Mouse (Mus musculus) layer of hippocampus, adult 2 months (tissue): ENCODE data around the gene Ercc6. TPM values are rescaled to one million over a fixed set of nuclear protein-coding genes. Genes with fewer than 3 reads are reported as not detected.

Experiments
- DNase-seq, 2 experiments: peaks; one replicate each; pipeline ENCODE4 v3.0.0; 2022; ENCODE audit warnings: low spot score in 2 of 2
- H3K27ac ChIP-seq: fragments of 200-600 bp; 2 replicates; pipeline ENCODE4 v1.8.1; 2022
- H3K4me3 ChIP-seq: fragments of 200-600 bp; 2 replicates; pipeline ENCODE4 v1.8.1; 2022; ENCODE audit warnings: mild to moderate bottlenecking
- CTCF ChIP-seq: fragments of 200-600 bp; conservative IDR thresholded peaks from 2 replicates; pipeline ENCODE4 v1.8.1; 2022; ENCODE audit warnings: antibody characterized with exemption, mild to moderate bottlenecking, moderate library complexity
- long read RNA-seq, 2 experiments: library from polyadenylated mRNA; stranded (forward); transcript quantifications; one replicate each; pipeline ENCODE4 v2.0.0; 2021; ENCODE audit warnings: borderline mapping rate in 2 of 2
- total RNA-seq, 2 experiments: library from RNA; stranded (reverse); gene quantifications; 2 replicates each; pipeline ENCODE4 v1.2.3; 2021

Gene Ercc6
- total RNA-seq = 10 to 100 TPM; 24.1 to 28.7 TPM
- long read RNA-seq, experiment 1, partial matches to known transcripts = 2 of 3 reads
- long read RNA-seq, experiment 1, other reads (novel, unspliced or antisense) = 1 of 3 reads
- long read RNA-seq, experiment 2, partial matches to known transcripts = 1 of 5 reads
- long read RNA-seq, experiment 2, other reads (novel, unspliced or antisense) = 4 of 5 reads

- DNase-seq = peak; percentile 91 to 94
- peak; percentile 52 for TF ChIP-seq CTCF
- H3K27ac ChIP-seq = peak within 1 kb of the TSS; percentile 92
- peak within 1 kb of the TSS; percentile 94 for H3K4me3 ChIP-seq
These were observed at the start of gene Ercc6 for GRCm38 (mm10) chr14:32513336-32514032. TSS of gene Ercc6 (plus strand) at chr14:32513521.

GRCm38 (mm10) chr14:32464601-32465505 lies 48.5 kb upstream of the Ercc6 start, which contains the start of gene Slc18a3:
TSS of gene Slc18a3 (minus strand) at chr14:32464850.
- no peak for DNase-seq
- no peak within 1 kb of the TSS for H3K27ac ChIP-seq
- no peak for TF ChIP-seq CTCF
- peak within 1 kb of the TSS; percentile 32; the same call in 1 of the 2 replicates for H3K4me3 ChIP-seq

- Histone ChIP-seq H3K4me3 (no peak overlapping the region), H3K27ac (no peak overlapping the region)
- no peak for TF ChIP-seq CTCF
- no peak for DNase-seq
These were observed 47.8 kb upstream of the Ercc6 start for GRCm38 (mm10) chr14:32465506-32465870.

- no peak within 1 kb of the TSS; the same call in 1 of the 2 replicates for H3K4me3 ChIP-seq
- H3K27ac ChIP-seq = no peak within 1 kb of the TSS
- TF ChIP-seq CTCF = no peak
- no peak for DNase-seq
These were observed 47.4 kb upstream of the Ercc6 start, which contains the start of gene Chat for GRCm38 (mm10) chr14:32465889-32466288. TSS of gene Chat (minus strand) at chr14:32465989.

DNA sequence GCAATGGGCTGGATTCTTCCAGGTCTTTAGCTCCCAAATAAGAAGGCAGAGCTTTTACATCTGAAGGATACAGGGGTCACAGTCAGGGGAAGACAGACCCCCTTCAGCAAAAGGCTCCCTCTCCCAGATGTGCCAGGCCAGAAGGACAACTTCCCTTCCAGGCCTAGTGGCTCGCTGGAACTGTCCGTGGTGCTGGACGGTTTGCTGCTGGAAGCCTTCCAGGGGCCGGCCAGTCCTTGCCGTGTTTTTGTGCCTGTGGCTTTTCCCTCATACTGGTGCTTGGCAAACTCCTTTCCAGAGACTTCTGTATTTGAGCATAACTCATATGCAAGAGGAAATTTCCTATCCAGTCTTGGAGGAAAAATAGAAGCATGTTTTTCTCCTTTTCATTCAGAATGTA lies 45.7 kb upstream of the Ercc6 start:
- TF ChIP-seq CTCF = no peak
- Histone ChIP-seq H3K27ac (no peak overlapping the region), H3K4me3 (no peak overlapping the region)
- DNase-seq = peak in 1 of 2 experiments; percentile 32

DNA sequence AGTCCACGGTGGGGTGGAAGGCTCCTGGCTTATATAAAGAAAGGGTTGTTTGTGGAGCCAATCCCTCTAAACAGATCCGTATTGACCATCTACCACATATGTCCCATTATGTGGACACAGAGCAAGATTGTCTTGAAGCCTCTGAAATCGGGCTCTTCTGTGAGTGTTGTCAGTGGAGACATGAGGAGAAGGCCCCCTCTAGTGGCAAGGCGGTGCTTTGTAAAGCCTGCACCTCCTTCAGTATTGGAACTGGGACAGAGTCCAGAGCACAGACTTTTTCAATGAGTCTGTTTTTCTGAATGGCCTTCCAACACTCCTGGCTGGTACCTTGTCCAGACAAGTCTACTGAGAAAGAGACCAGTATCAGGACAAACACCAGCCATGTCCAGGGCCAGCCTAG lies 40.3 kb upstream of the Ercc6 start:
- peak; percentile 91 for TF ChIP-seq CTCF
- no peak overlapping the region for H3K4me3 ChIP-seq
- peak; percentile 65 to 74 for DNase-seq

GRCm38 (mm10) chr14:32476559-32476958 lies 36.8 kb upstream of the Ercc6 start:
- DNase-seq = no peak
- TF ChIP-seq CTCF = no peak
- Histone ChIP-seq H3K4me3 (no peak overlapping the region), H3K27ac (no peak overlapping the region)

More for the DNA sequence above, 40.3 kb upstream of the Ercc6 start:
- no peak overlapping the region for H3K27ac ChIP-seq

GRCm38 (mm10) chr14:32477581-32477980 lies 35.7 kb upstream of the Ercc6 start:
- no peak for DNase-seq
- H3K4me3 ChIP-seq = no peak overlapping the region
- no peak for TF ChIP-seq CTCF
- H3K27ac ChIP-seq = no peak overlapping the region

GRCm38 (mm10) chr14:32482061-32482460 lies 31.3 kb upstream of the Ercc6 start:
- Histone ChIP-seq H3K4me3 (no peak overlapping the region), H3K27ac (no peak overlapping the region)
- peak; percentile 13 to 52 for DNase-seq
- peak; percentile 98 for TF ChIP-seq CTCF

DNA sequence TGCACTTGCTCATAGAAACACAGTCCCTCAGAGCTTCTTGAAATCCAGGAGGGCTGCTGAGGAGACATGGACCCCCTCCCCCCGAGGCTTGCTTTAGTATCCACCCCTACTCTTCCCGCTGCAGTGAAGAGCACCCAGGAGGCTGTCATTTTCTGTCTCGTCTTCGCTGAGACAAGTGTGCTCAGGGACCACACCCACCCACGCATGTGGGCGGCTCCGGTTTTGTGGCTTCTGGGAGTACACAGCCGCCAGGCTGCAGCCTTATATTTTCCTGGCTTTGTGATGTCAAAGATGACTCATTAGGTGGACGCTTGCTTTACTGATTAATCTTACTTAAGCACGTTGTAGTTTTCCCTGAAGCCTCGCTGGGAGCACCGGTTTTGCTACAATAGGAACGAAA lies 20.8 kb upstream of the Ercc6 start:
- TF ChIP-seq CTCF = no peak
- DNase-seq = no peak
- peak overlapping the region; percentile 28; the same call in 1 of the 2 replicates for H3K4me3 ChIP-seq
- H3K27ac ChIP-seq = no peak overlapping the region

DNA sequence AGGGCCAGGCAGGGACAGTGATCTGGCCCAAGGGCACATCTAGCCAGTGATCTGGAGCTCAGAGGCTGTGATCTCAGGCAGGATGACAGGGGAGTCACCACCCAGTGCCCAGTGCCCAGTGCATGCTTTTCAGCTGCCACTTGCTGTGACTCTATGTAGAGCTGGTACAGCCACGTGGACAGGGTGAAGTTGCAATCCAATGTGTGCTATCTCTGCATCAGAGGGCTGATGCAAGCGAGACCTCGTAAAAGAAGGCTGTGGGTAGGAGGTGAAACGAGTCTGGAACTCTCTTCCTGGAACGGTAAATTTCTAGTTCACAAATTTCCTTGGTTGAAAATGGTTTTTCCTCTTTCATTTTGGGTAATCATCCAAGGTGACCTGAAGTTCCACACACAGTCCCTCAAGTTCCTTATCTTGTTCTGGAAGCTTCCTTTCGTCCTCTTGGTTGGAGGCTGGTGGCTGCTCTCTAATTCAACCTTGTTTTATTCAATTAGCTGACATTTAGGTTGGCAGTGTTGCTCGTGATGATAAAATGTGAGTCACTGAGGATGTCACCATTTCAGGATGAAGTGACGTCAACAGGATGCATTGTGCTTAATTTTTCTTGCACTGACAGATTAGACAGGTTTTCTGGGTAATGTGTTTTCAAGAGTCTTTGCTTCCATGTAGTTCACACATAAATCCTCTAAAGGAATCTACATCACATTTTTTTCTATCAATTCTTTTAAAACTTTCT lies 17.0 kb upstream of the Ercc6 start:
- no peak for TF ChIP-seq CTCF
- Histone ChIP-seq H3K27ac (no peak overlapping the region), H3K4me3 (no peak overlapping the region)
- DNase-seq = no peak

- H3K27ac ChIP-seq = no peak overlapping the region
- no peak overlapping the region for H3K4me3 ChIP-seq
- TF ChIP-seq CTCF = no peak
- DNase-seq = no peak
These were observed 12.0 kb upstream of the Ercc6 start for GRCm38 (mm10) chr14:32501303-32501702.
